Mouse (Mus musculus): ENCODE measurements around the gene Gab2. TPM values are rescaled to one million over a fixed set of nuclear protein-coding genes. Genes with fewer than 3 reads are reported as not detected.

The Gab2 gene
- polyA plus RNA-seq, 1 experiment, result 9.6 TPM

- no peaks in the 10 kb centered on the region for H3K27me3 ChIP-seq (ENCODE audit: control insufficient read depth, insufficient read depth, insufficient read length)
- H3K4me2 ChIP-seq (ENCODE audit: low read depth), result no peak overlapping the region
- H3K79me2 ChIP-seq (ENCODE audit: control insufficient read depth, insufficient read depth), result no peaks in the 10 kb centered on the region
- no peak overlapping the region for H3K4me3 ChIP-seq
- H3K36me3 ChIP-seq (ENCODE audit: control insufficient read depth, insufficient read depth), result no peaks in the 10 kb centered on the region
- TF ChIP-seq MYOD1 (IDR thresholded peaks at IDR 0.05; ENCODE audit: control insufficient read depth in 1 of 3, insufficient read length in 2 of 3, low read depth in 2 of 3) (no peak), MYOG (IDR thresholded peaks at IDR 0.05; ENCODE audit: control insufficient read depth in 1 of 3, insufficient read depth in 1 of 3, insufficient read length in 2 of 3, low read depth in 2 of 3) (no peak), E2F4 (IDR thresholded peaks at IDR 0.05; ENCODE audit: insufficient read depth) (no peak), SRF (IDR thresholded peaks at IDR 0.05; ENCODE audit: control insufficient read depth, insufficient read length, low read depth) (no peak), CEBPB (IDR thresholded peaks at IDR 0.05; ENCODE audit: insufficient read depth, poor library complexity, severe bottlenecking) (no peak), POLR2A (IDR thresholded peaks at IDR 0.05; ENCODE audit: insufficient read length, low read depth) (no peak), TCF12 (IDR thresholded peaks at IDR 0.05; ENCODE audit: insufficient read depth, poor library complexity, severe bottlenecking) (no peak), POLR2AphosphoS2 (IDR thresholded peaks at IDR 0.05; ENCODE audit: insufficient read length, low read depth) (no peak), REST (IDR thresholded peaks at IDR 0.05; ENCODE audit: insufficient read depth, insufficient read length) (no peak), USF1 (IDR thresholded peaks at IDR 0.05; ENCODE audit: low read depth) (no peak), TCF3 (IDR thresholded peaks at IDR 0.05; ENCODE audit: insufficient read length, low read depth) (no peak)
- no peak overlapping the region for H3ac ChIP-seq (ENCODE audit: control insufficient read depth, insufficient read length)
These were observed 216.1 kb downstream of the Gab2 start for GRCm38 (mm10) chr7:97297466-97297865.

GRCm38 (mm10) chr7:97298279-97298678, 216.9 kb downstream of the Gab2 start:
- no peaks in the 10 kb centered on the region for H3K36me3 ChIP-seq (ENCODE audit: control insufficient read depth, insufficient read depth)
- no peaks in the 10 kb centered on the region for H3K27me3 ChIP-seq (ENCODE audit: control insufficient read depth, insufficient read depth, insufficient read length)
- no peak overlapping the region for H3ac ChIP-seq (ENCODE audit: control insufficient read depth, insufficient read length)
- H3K4me2 ChIP-seq (ENCODE audit: low read depth), result no peak overlapping the region
- no peak overlapping the region for H3K4me3 ChIP-seq
- H3K79me2 ChIP-seq (ENCODE audit: control insufficient read depth, insufficient read depth), result no peaks in the 10 kb centered on the region
- TF ChIP-seq TCF3 (IDR thresholded peaks at IDR 0.05; ENCODE audit: insufficient read length, low read depth), result no peak
- no peak for TF ChIP-seq USF1 (IDR thresholded peaks at IDR 0.05; ENCODE audit: low read depth)
- TF ChIP-seq TCF12 (IDR thresholded peaks at IDR 0.05; ENCODE audit: insufficient read depth, poor library complexity, severe bottlenecking), result no peak
- no peak for TF ChIP-seq MYOD1 (IDR thresholded peaks at IDR 0.05; ENCODE audit: control insufficient read depth in 1 of 3, insufficient read length in 2 of 3, low read depth in 2 of 3)
- TF ChIP-seq MAX (IDR thresholded peaks at IDR 0.05; ENCODE audit: low read depth), result no peak
- TF ChIP-seq CEBPB (IDR thresholded peaks at IDR 0.05; ENCODE audit: insufficient read depth, poor library complexity, severe bottlenecking), result no peak
- no peak for TF ChIP-seq MYOG (IDR thresholded peaks at IDR 0.05; ENCODE audit: control insufficient read depth in 1 of 3, insufficient read depth in 1 of 3, insufficient read length in 2 of 3, low read depth in 2 of 3)
- TF ChIP-seq SRF (IDR thresholded peaks at IDR 0.05; ENCODE audit: control insufficient read depth, insufficient read length, low read depth), result no peak
- TF ChIP-seq POLR2AphosphoS2 (IDR thresholded peaks at IDR 0.05; ENCODE audit: insufficient read length, low read depth), result no peak
- no peak for TF ChIP-seq REST (IDR thresholded peaks at IDR 0.05; ENCODE audit: insufficient read depth, insufficient read length)
- TF ChIP-seq E2F4 (IDR thresholded peaks at IDR 0.05; ENCODE audit: insufficient read depth), result no peak
- TF ChIP-seq POLR2A (IDR thresholded peaks at IDR 0.05; ENCODE audit: insufficient read length, low read depth), result no peak

GRCm38 (mm10) chr7:97298943-97299342, 217.6 kb downstream of the Gab2 start:
- no peak for TF ChIP-seq CEBPB (IDR thresholded peaks at IDR 0.05; ENCODE audit: insufficient read depth, poor library complexity, severe bottlenecking)
- no peak for TF ChIP-seq SRF (IDR thresholded peaks at IDR 0.05; ENCODE audit: control insufficient read depth, insufficient read length, low read depth)
- no peak for TF ChIP-seq MYOD1 (IDR thresholded peaks at IDR 0.05; ENCODE audit: control insufficient read depth in 1 of 3, insufficient read length in 2 of 3, low read depth in 2 of 3)
- no peak for TF ChIP-seq TCF3 (IDR thresholded peaks at IDR 0.05; ENCODE audit: insufficient read length, low read depth)
- no peak for TF ChIP-seq MYOG (IDR thresholded peaks at IDR 0.05; ENCODE audit: control insufficient read depth in 1 of 3, insufficient read depth in 1 of 3, insufficient read length in 2 of 3, low read depth in 2 of 3)
- TF ChIP-seq POLR2A (IDR thresholded peaks at IDR 0.05; ENCODE audit: insufficient read length, low read depth), result no peak
- no peak for TF ChIP-seq POLR2AphosphoS2 (IDR thresholded peaks at IDR 0.05; ENCODE audit: insufficient read length, low read depth)
- no peak for TF ChIP-seq USF1 (IDR thresholded peaks at IDR 0.05; ENCODE audit: low read depth)
- TF ChIP-seq REST (IDR thresholded peaks at IDR 0.05; ENCODE audit: insufficient read depth, insufficient read length), result no peak
- TF ChIP-seq E2F4 (IDR thresholded peaks at IDR 0.05; ENCODE audit: insufficient read depth), result no peak
- TF ChIP-seq TCF12 (IDR thresholded peaks at IDR 0.05; ENCODE audit: insufficient read depth, poor library complexity, severe bottlenecking), result no peak
- no peak for TF ChIP-seq MAX (IDR thresholded peaks at IDR 0.05; ENCODE audit: low read depth)
- Histone ChIP-seq H3K27me3 (ENCODE audit: control insufficient read depth, insufficient read depth, insufficient read length) (no peaks in the 10 kb centered on the region), H3ac (ENCODE audit: control insufficient read depth, insufficient read length) (no peak overlapping the region), H3K36me3 (ENCODE audit: control insufficient read depth, insufficient read depth) (no peaks in the 10 kb centered on the region), H3K4me3 (no peak overlapping the region), H3K79me2 (ENCODE audit: control insufficient read depth, insufficient read depth) (no peaks in the 10 kb centered on the region), H3K4me2 (ENCODE audit: low read depth) (no peak overlapping the region)

GRCm38 (mm10) chr7:97300914-97301313, 219.5 kb downstream of the Gab2 start:
- Histone ChIP-seq H3K79me2 (ENCODE audit: control insufficient read depth, insufficient read depth) (no peaks in the 10 kb centered on the region), H3ac (ENCODE audit: control insufficient read depth, insufficient read length) (no peak overlapping the region), H3K4me3 (no peak overlapping the region), H3K36me3 (ENCODE audit: control insufficient read depth, insufficient read depth) (no peaks in the 10 kb centered on the region), H3K4me2 (ENCODE audit: low read depth) (no peak overlapping the region), H3K27me3 (ENCODE audit: control insufficient read depth, insufficient read depth, insufficient read length) (no peaks in the 10 kb centered on the region)
- TF ChIP-seq MYOD1 (IDR thresholded peaks at IDR 0.05; ENCODE audit: control insufficient read depth in 1 of 3, insufficient read length in 2 of 3, low read depth in 2 of 3) (no peak), POLR2A (IDR thresholded peaks at IDR 0.05; ENCODE audit: insufficient read length, low read depth) (no peak), MAX (IDR thresholded peaks at IDR 0.05; ENCODE audit: low read depth) (no peak), REST (IDR thresholded peaks at IDR 0.05; ENCODE audit: insufficient read depth, insufficient read length) (no peak), POLR2AphosphoS2 (IDR thresholded peaks at IDR 0.05; ENCODE audit: insufficient read length, low read depth) (no peak), TCF12 (IDR thresholded peaks at IDR 0.05; ENCODE audit: insufficient read depth, poor library complexity, severe bottlenecking) (no peak), E2F4 (IDR thresholded peaks at IDR 0.05; ENCODE audit: insufficient read depth) (no peak)

All from myocyte (in vitro differentiated cells).